Mouse (Mus musculus) splenic B cell, adult 2 months (primary cell): ENCODE results near the gene Ppp4r3b.

Experiments used
- DNase-seq: peaks from one replicate; pipeline ENCODE4 v3.0.0-alpha.2; 2011; ENCODE audit warnings: low read depth, low spot score
- H3K27me3 ChIP-seq: 2 replicates; pipeline ENCODE4 v1.6.1; 2012; ENCODE audit warnings: mild to moderate bottlenecking, low read length, moderate library complexity, mixed read lengths; ENCODE audit not compliant: control insufficient read depth, poor library complexity, insufficient read depth, severe bottlenecking
- H3K36me3 ChIP-seq: 2 replicates; pipeline ENCODE4 v1.6.1; 2012; ENCODE audit warnings: mild to moderate bottlenecking, low read length, moderate library complexity, mixed read lengths; ENCODE audit not compliant: control insufficient read depth, poor library complexity, insufficient read depth, severe bottlenecking

Gene Ppp4r3b

GRCm38 (mm10) chr11:29172563-29173124 is at the start of gene Ppp4r3b:
TSS of gene Ppp4r3b (plus strand) at chr11:29172890.
- H3K27me3 ChIP-seq, result no peaks in the 10 kb centered on the region
- H3K36me3 ChIP-seq, result no peaks in the 10 kb centered on the region
- peak; percentile 98 for DNase-seq

GRCm38 (mm10) chr11:29129862-29130384 is 42.8 kb upstream of the Ppp4r3b start:
- Histone ChIP-seq H3K36me3 (no peaks in the 10 kb centered on the region), H3K27me3 (no peaks in the 10 kb centered on the region)
- DNase-seq, result peak; percentile 44

- peak; percentile 91 for DNase-seq
- no peaks in the 10 kb centered on the region for H3K27me3 ChIP-seq
- no peaks in the 10 kb centered on the region for H3K36me3 ChIP-seq
These were observed 42.0 kb upstream of the Ppp4r3b start, which contains the start of gene Pnpt1 for GRCm38 (mm10) chr11:29130385-29131355. TSS of gene Pnpt1 (plus strand) at chr11:29130744.

GRCm38 (mm10) chr11:29140671-29141070 is 32.0 kb upstream of the Ppp4r3b start:
- Histone ChIP-seq H3K27me3 (no peaks in the 10 kb centered on the region), H3K36me3 (peaks cover 3% of the 10 kb centered on the region; the same call in 1 of the 2 replicates)
- no peak for DNase-seq

- peak; percentile 64 for DNase-seq
- Histone ChIP-seq H3K36me3 (0 out of 2 replicates have a peak, but pooled peaks cover 5% of the 10 kb centered on the region), H3K27me3 (no peaks in the 10 kb centered on the region)
These were observed 23.8 kb upstream of the Ppp4r3b start for GRCm38 (mm10) chr11:29148901-29149300.

GRCm38 (mm10) chr11:29163569-29163968 is 9.1 kb upstream of the Ppp4r3b start:
- Histone ChIP-seq H3K36me3 (peaks cover 5% of the 10 kb centered on the region; the same call in 1 of the 2 replicates), H3K27me3 (no peaks in the 10 kb centered on the region)
- DNase-seq, result no peak

- Histone ChIP-seq H3K36me3 (no peaks in the 10 kb centered on the region), H3K27me3 (no peaks in the 10 kb centered on the region)
- peak; percentile 77 for DNase-seq
These were observed 715 bp upstream of the Ppp4r3b start for GRCm38 (mm10) chr11:29171959-29172391.

- DNase-seq, result peak; percentile 81
- H3K36me3 ChIP-seq, result no peaks in the 10 kb centered on the region
- no peaks in the 10 kb centered on the region for H3K27me3 ChIP-seq
These were observed 488 bp downstream of the Ppp4r3b start for GRCm38 (mm10) chr11:29173125-29173631.

GRCm38 (mm10) chr11:29173706-29174436 is 1.2 kb downstream of the Ppp4r3b start:
- no peaks in the 10 kb centered on the region for H3K27me3 ChIP-seq
- 0 out of 2 replicates have a peak, but pooled peaks cover 2% of the 10 kb centered on the region for H3K36me3 ChIP-seq
- no peak for DNase-seq

GRCm38 (mm10) chr11:29179319-29179718 is 6.6 kb downstream of the Ppp4r3b start:
- no peak for DNase-seq
- Histone ChIP-seq H3K36me3 (peaks cover 3% of the 10 kb centered on the region; the same call in 1 of the 2 replicates), H3K27me3 (no peaks in the 10 kb centered on the region)

GRCm38 (mm10) chr11:29180657-29181056 is 8.0 kb downstream of the Ppp4r3b start:
- DNase-seq, result no peak
- Histone ChIP-seq H3K36me3 (peaks cover 3% of the 10 kb centered on the region), H3K27me3 (no peaks in the 10 kb centered on the region)

GRCm38 (mm10) chr11:29181751-29182150 is 9.1 kb downstream of the Ppp4r3b start:
- Histone ChIP-seq H3K27me3 (no peaks in the 10 kb centered on the region), H3K36me3 (peaks cover 8% of the 10 kb centered on the region)

GRCm38 (mm10) chr11:29188981-29189380 is 16.3 kb downstream of the Ppp4r3b start:
- peaks cover 7% of the 10 kb centered on the region for H3K36me3 ChIP-seq
- no peak for DNase-seq

More at GRCm38 (mm10) chr11:29181751-29182150, 9.1 kb downstream of the Ppp4r3b start:
- no peak for DNase-seq

GRCm38 (mm10) chr11:29203653-29204052 is 31.0 kb downstream of the Ppp4r3b start:
- DNase-seq, result peak; percentile 11
- Histone ChIP-seq H3K36me3 (peaks cover 7% of the 10 kb centered on the region; the same call in 1 of the 2 replicates), H3K27me3 (no peaks in the 10 kb centered on the region)

More at GRCm38 (mm10) chr11:29188981-29189380, 16.3 kb downstream of the Ppp4r3b start:
- no peaks in the 10 kb centered on the region for H3K27me3 ChIP-seq
